Mouse (Mus musculus): Measurements from ENCODE around the gene Atic. TPM values are rescaled to one million over a fixed set of nuclear protein-coding genes. Genes with fewer than 3 reads are reported as not detected.

The Atic gene
- polyA plus RNA-seq, 1 experiment from 2014 or later, result 17.5 TPM

- H3K4me2 ChIP-seq (replicated peaks; ENCODE audit: low read depth, low read length), result no peak overlapping the region
- H3K9ac ChIP-seq (replicated peaks; ENCODE audit: low read depth), result no peak overlapping the region
- no peak overlapping the region for H3K27ac ChIP-seq (ENCODE audit: low read length)
- H3K36me3 ChIP-seq (ENCODE audit: insufficient read depth, low read length), result 0 out of 2 replicates have a peak, but pooled peaks cover 11% of the 10 kb centered on the region
- H3K4me3 ChIP-seq (ENCODE audit: low read depth, low read length), result no peak overlapping the region
- no peaks in the 10 kb centered on the region for H3K9me3 ChIP-seq (ENCODE audit: low read length)
- WGBS, result 86% methylated on average over 8 of the region's 8 CpGs
- DNase-seq (ENCODE audit: low spot score) (no peak), ATAC-seq (no peak)
- TF ChIP-seq CTCF (IDR thresholded peaks at IDR 0.05), result no peak
- TF ChIP-seq EP300 (IDR thresholded peaks at IDR 0.05), result no peak
- no peaks in the 10 kb centered on the region for H3K27me3 ChIP-seq (replicated peaks; ENCODE audit: insufficient read depth, low read length)
- H3K4me1 ChIP-seq (ENCODE audit: insufficient read depth, low read depth, low read length), result no peaks in the 10 kb centered on the region
These were observed 49.8 kb downstream of the Atic start for GRCm38 (mm10) chr1:71606600-71607325.

GRCm38 (mm10) chr1:71609057-71609775 is 52.3 kb downstream of the Atic start:
- no peaks in the 10 kb centered on the region for H3K27me3 ChIP-seq (replicated peaks; ENCODE audit: insufficient read depth, low read length)
- no peak overlapping the region for H3K9ac ChIP-seq (replicated peaks; ENCODE audit: low read depth)
- ATAC-seq (no peak), DNase-seq (ENCODE audit: low spot score) (no peak)
- WGBS, result 95% methylated on average over 37 of the region's 37 CpGs
- H3K36me3 ChIP-seq (ENCODE audit: insufficient read depth, low read length), result peaks cover 11% of the 10 kb centered on the region; the same call in 1 of the 2 replicates
- no peak overlapping the region for H3K4me2 ChIP-seq (replicated peaks; ENCODE audit: low read depth, low read length)
- no peak overlapping the region for H3K27ac ChIP-seq (ENCODE audit: low read length)
- H3K4me3 ChIP-seq (ENCODE audit: low read depth, low read length), result no peak overlapping the region
- TF ChIP-seq EP300 (IDR thresholded peaks at IDR 0.05), result no peak
- TF ChIP-seq CTCF (IDR thresholded peaks at IDR 0.05), result no peak
- H3K9me3 ChIP-seq (ENCODE audit: low read length), result no peaks in the 10 kb centered on the region
- no peaks in the 10 kb centered on the region for H3K4me1 ChIP-seq (ENCODE audit: insufficient read depth, low read depth, low read length)

GRCm38 (mm10) chr1:71609916-71610315 is 53.0 kb downstream of the Atic start:
- H3K27ac ChIP-seq (ENCODE audit: low read length), result no peak overlapping the region
- no peak for ATAC-seq
- peaks cover 15% of the 10 kb centered on the region; the same call in 1 of the 2 replicates for H3K36me3 ChIP-seq (ENCODE audit: insufficient read depth, low read length)
- H3K9me3 ChIP-seq (ENCODE audit: low read length), result no peaks in the 10 kb centered on the region
- no peak overlapping the region for H3K4me2 ChIP-seq (replicated peaks; ENCODE audit: low read depth, low read length)
- DNase-seq (ENCODE audit: low spot score), result no peak
- H3K27me3 ChIP-seq (replicated peaks; ENCODE audit: insufficient read depth, low read length), result no peaks in the 10 kb centered on the region
- 89% methylated on average over 5 of the region's 5 CpGs for WGBS
- H3K9ac ChIP-seq (replicated peaks; ENCODE audit: low read depth), result no peak overlapping the region
- TF ChIP-seq EP300 (IDR thresholded peaks at IDR 0.05) (no peak), CTCF (IDR thresholded peaks at IDR 0.05) (no peak)
- H3K4me3 ChIP-seq (ENCODE audit: low read depth, low read length), result no peak overlapping the region
- H3K4me1 ChIP-seq (ENCODE audit: insufficient read depth, low read depth, low read length), result no peaks in the 10 kb centered on the region

GRCm38 (mm10) chr1:71612256-71612655 is 55.3 kb downstream of the Atic start:
- TF ChIP-seq EP300 (IDR thresholded peaks at IDR 0.05) (no peak), CTCF (IDR thresholded peaks at IDR 0.05) (no peak)
- Histone ChIP-seq H3K4me3 (ENCODE audit: low read depth, low read length) (no peak overlapping the region), H3K4me1 (ENCODE audit: insufficient read depth, low read depth, low read length) (no peaks in the 10 kb centered on the region), H3K9ac (replicated peaks; ENCODE audit: low read depth) (no peak overlapping the region), H3K4me2 (replicated peaks; ENCODE audit: low read depth, low read length) (no peak overlapping the region), H3K27ac (ENCODE audit: low read length) (no peak overlapping the region), H3K9me3 (ENCODE audit: low read length) (no peaks in the 10 kb centered on the region), H3K27me3 (replicated peaks; ENCODE audit: insufficient read depth, low read length) (no peaks in the 10 kb centered on the region), H3K36me3 (ENCODE audit: insufficient read depth, low read length) (peaks cover 12% of the 10 kb centered on the region; the same call in 1 of the 2 replicates)
- WGBS, result 91% methylated on average over 21 of the region's 21 CpGs
- DNase-seq (ENCODE audit: low spot score), result no peak
- ATAC-seq, result no peak

- H3K4me2 ChIP-seq (replicated peaks; ENCODE audit: low read depth, low read length), result no peak overlapping the region
- no peak overlapping the region for H3K4me3 ChIP-seq (ENCODE audit: low read depth, low read length)
- no peak overlapping the region for H3K27ac ChIP-seq (ENCODE audit: low read length)
- H3K4me1 ChIP-seq (ENCODE audit: insufficient read depth, low read depth, low read length), result no peaks in the 10 kb centered on the region
- WGBS, result 87% methylated on average over 8 of the region's 8 CpGs
- H3K36me3 ChIP-seq (ENCODE audit: insufficient read depth, low read length), result peaks cover 9% of the 10 kb centered on the region; the same call in 1 of the 2 replicates
- no peak overlapping the region for H3K9ac ChIP-seq (replicated peaks; ENCODE audit: low read depth)
- DNase-seq (ENCODE audit: low spot score) (no peak), ATAC-seq (no peak)
- no peaks in the 10 kb centered on the region for H3K27me3 ChIP-seq (replicated peaks; ENCODE audit: insufficient read depth, low read length)
- TF ChIP-seq EP300 (IDR thresholded peaks at IDR 0.05) (no peak), CTCF (IDR thresholded peaks at IDR 0.05) (no peak)
- no peaks in the 10 kb centered on the region for H3K9me3 ChIP-seq (ENCODE audit: low read length)
These were observed 57.7 kb downstream of the Atic start for GRCm38 (mm10) chr1:71614545-71615246.

- DNase-seq (ENCODE audit: low spot score), result no peak
- no peaks in the 10 kb centered on the region for H3K9me3 ChIP-seq (ENCODE audit: low read length)
- 86% methylated on average over 2 of the region's 2 CpGs for WGBS
- no peak overlapping the region for H3K9ac ChIP-seq (replicated peaks; ENCODE audit: low read depth)
- no peak overlapping the region for H3K4me2 ChIP-seq (replicated peaks; ENCODE audit: low read depth, low read length)
- H3K27ac ChIP-seq (ENCODE audit: low read length), result no peak overlapping the region
- no peak overlapping the region for H3K4me3 ChIP-seq (ENCODE audit: low read depth, low read length)
- TF ChIP-seq CTCF (IDR thresholded peaks at IDR 0.05), result no peak
- TF ChIP-seq EP300 (IDR thresholded peaks at IDR 0.05), result no peak
- H3K36me3 ChIP-seq (ENCODE audit: insufficient read depth, low read length), result peaks cover 22% of the 10 kb centered on the region
- H3K4me1 ChIP-seq (ENCODE audit: insufficient read depth, low read depth, low read length), result no peaks in the 10 kb centered on the region
- no peaks in the 10 kb centered on the region for H3K27me3 ChIP-seq (replicated peaks; ENCODE audit: insufficient read depth, low read length)
- ATAC-seq, result no peak
These were observed 64.6 kb downstream of the Atic start for GRCm38 (mm10) chr1:71621526-71621925.

Data from lung, postnatal 0 days (tissue).